Mouse (Mus musculus): ENCODE measurements around the gene Gtpbp10. TPM values are rescaled to one million over a fixed set of nuclear protein-coding genes. Genes with fewer than 3 reads are reported as not detected.
A peak's percentile ranks its signal among the peaks of the same experiment; 100 is the strongest.

Gene Gtpbp10
- total RNA-seq, 2 experiments from 2014 or later: 0.98 to 9.6 TPM

DNA sequence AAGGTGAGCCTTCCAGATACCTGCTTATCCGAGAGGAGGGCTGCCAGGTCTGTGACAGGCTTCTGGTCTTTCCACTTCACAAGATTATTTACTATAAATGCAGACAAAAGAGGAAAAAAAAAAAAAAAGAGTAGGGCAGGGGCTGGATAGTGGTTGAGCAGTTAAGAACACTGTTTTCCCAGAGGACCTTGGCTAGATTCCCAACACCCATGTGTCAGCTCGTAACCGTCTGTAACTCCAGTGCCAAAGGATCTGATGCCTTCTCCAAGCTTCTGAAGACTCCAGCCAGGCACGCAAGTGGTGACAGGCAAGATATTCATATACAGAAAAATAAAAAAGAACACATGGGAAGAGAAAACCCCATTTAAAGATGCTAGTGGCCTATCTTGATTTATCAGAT, 56.0 kb downstream of the Gtpbp10 start:
- ATAC-seq (replicated peaks; ENCODE audit: low FRiP score, poor library complexity, severe bottlenecking): no peak

DNA sequence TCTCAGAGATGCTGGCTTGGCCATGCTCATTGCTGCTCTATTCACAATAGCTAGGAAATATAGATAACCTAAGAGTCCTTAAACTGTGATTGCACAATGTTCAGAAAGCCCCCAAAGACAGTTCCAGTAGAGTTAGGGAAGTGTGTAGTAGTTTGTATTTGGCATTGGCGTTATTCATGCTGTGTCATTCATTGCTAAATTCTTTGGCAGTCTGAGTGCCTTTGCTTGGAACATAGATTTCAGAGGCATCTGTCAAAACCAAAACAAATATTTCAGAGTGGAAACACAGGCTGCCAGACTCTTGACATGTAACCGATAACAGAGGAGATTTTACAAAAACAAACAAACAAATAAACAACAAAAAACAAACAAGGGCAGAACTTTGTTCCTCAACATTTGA, 57.8 kb downstream of the Gtpbp10 start:
- no peak for ATAC-seq (replicated peaks; ENCODE audit: low FRiP score, poor library complexity, severe bottlenecking)

DNA sequence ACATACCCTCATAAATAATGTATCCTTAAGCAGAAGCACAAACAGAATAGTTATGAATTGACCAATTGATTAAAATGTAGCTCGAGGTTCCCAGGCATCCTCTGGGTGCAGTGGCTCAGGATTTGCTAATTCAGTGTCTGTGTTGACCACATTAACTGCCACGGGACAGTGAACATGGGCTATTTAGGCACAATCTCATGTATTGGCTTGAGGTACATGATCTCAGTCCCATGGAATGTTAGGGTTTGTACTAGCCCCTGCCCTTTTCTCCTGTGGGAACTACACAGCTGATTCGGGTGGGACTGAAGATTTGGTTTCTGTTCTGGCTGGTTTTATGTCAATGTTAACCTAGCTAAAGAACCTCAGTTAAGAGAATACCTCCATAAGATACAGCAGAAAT, 62.9 kb downstream of the Gtpbp10 start:
- ATAC-seq (replicated peaks; ENCODE audit: low FRiP score, poor library complexity, severe bottlenecking): no peak

DNA sequence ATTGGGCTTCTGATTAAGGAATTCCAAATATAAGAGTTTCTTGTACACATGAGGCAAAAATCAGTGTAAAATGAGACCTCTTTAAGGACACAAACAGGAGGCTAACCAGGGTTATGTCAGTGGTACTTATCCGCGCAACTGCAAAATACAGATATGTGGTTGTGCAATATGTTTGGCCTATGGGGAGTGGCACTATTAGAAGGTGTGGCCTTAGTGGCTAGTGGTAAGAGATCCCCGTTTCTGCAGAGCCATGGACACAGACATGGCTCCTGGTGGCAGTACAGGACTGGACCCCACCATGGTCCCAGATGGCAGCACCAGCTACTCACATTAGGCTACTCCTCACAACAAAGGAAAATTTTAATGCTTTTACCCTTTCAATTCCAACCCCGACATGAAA, 64.3 kb downstream of the Gtpbp10 start:
- ATAC-seq (replicated peaks; ENCODE audit: low FRiP score, poor library complexity, severe bottlenecking): no peak

DNA sequence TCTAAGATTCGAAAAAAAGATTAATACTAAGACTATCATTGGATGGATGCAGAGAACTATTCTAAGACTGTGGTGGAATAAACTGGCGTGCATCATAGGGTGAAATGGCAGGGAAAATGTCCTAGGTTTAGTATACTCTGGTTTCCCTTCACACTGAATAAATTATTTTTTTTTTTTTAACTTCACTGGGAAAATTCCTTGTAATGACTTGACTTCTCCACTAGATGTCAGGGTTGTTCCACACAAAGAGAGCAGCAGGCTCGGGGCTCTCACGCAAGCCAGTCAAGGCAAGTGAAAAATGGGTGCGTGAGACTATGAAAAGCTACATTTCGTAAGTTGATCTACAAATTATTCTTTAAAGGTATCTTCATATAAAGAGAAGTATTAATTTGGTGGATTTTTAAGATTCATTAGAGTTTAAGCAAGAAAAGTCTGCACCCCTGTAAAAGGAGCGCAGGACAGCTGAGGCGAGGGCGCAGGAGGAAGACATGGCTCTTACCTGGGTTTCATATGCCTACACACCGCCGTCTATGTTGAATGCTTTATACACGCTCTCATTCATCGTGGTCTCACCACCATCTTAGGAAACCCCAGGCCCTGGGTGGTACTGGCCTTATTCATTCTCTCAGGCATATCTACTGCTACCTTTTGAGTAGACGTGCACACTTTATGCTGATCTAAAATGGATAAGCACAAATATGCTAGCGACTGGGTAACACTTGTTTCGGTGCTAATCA, 64.9 kb downstream of the Gtpbp10 start:
- 0 out of 2 replicates have a peak, but pooled peaks have one; percentile 57 for ATAC-seq (replicated peaks; ENCODE audit: low FRiP score, poor library complexity, severe bottlenecking)

DNA sequence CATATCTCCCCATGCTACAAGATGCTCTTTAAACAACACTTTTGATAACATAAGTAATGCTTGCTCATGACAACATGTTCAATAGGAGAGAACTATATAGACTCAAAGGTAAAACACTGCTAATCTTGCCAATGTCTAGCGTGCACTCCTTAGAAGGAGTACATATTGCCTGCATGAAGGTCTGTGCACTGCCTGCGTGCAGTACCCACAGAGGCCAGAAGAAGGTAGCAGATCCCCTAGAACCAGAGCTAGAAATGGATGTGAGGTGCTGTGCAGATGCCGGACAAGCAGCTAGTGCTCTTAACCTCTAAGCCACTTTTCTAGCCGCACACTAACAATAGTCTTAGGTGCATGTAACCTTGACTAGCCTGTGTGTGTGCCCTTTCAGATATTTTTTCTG, 67.2 kb downstream of the Gtpbp10 start:
- no peak for ATAC-seq (replicated peaks; ENCODE audit: low FRiP score, poor library complexity, severe bottlenecking)

Other genes starting within 250 kb of the Gtpbp10 start
- 0.72 and 2.5 TPM in 2 replicates for gene Cdk14, start 139.2 kb downstream of the Gtpbp10 start, total RNA-seq (2015; ENCODE audit: low replicate concordance)
- 1.0 TPM in 1 of 2 replicates, not detected in the other for gene Cdk14, start 139.2 kb downstream of the Gtpbp10 start, total RNA-seq (2017; ENCODE audit: low replicate concordance)
- not detected in 2 replicates for gene 1700015F17Rik, start 80.4 kb downstream of the Gtpbp10 start, total RNA-seq (2015; ENCODE audit: low replicate concordance)
- not detected in 2 replicates for gene 1700015F17Rik, start 80.4 kb downstream of the Gtpbp10 start, total RNA-seq (2017; ENCODE audit: low replicate concordance)
- gene Cldn12, start 44.6 kb downstream of the Gtpbp10 start, total RNA-seq (2015; ENCODE audit: low replicate concordance): not detected in 2 replicates
- 0.77 and 0.83 TPM in 2 replicates for gene Cldn12, start 44.6 kb downstream of the Gtpbp10 start, total RNA-seq (2017; ENCODE audit: low replicate concordance)
- not detected in 2 replicates for gene Gm8773, start 14.3 kb upstream of the Gtpbp10 start, total RNA-seq (2015; ENCODE audit: low replicate concordance)
- gene Gm8773, start 14.3 kb upstream of the Gtpbp10 start, total RNA-seq (2017; ENCODE audit: low replicate concordance): not detected in 2 replicates
- not detected in 2 replicates for gene Cfap69, start 104.7 kb upstream of the Gtpbp10 start, total RNA-seq (2015; ENCODE audit: low replicate concordance)
- not detected in 2 replicates for gene Cfap69, start 104.7 kb upstream of the Gtpbp10 start, total RNA-seq (2017; ENCODE audit: low replicate concordance)
- gene Steap2, start 135.0 kb upstream of the Gtpbp10 start, total RNA-seq (2015; ENCODE audit: low replicate concordance): not detected in 2 replicates
- gene Steap2, start 135.0 kb upstream of the Gtpbp10 start, total RNA-seq (2017; ENCODE audit: low replicate concordance): not detected in 2 replicates
- gene Steap1, start 189.8 kb upstream of the Gtpbp10 start, total RNA-seq (2015; ENCODE audit: low replicate concordance): not detected in 2 replicates
- not detected in 2 replicates for gene Steap1, start 189.8 kb upstream of the Gtpbp10 start, total RNA-seq (2017; ENCODE audit: low replicate concordance)